Mouse (Mus musculus) mesoderm, embryonic 11.5 days (tissue): Measurements from ENCODE around the gene Etfdh.
A peak's percentile ranks its signal among the peaks of the same experiment; 100 is the strongest.

Experiments used
- DNase-seq: peaks from one replicate; pipeline ENCODE4 v3.0.0-alpha.2; 2012; ENCODE audit warnings: low read depth, low spot score

Etfdh gene

DNA sequence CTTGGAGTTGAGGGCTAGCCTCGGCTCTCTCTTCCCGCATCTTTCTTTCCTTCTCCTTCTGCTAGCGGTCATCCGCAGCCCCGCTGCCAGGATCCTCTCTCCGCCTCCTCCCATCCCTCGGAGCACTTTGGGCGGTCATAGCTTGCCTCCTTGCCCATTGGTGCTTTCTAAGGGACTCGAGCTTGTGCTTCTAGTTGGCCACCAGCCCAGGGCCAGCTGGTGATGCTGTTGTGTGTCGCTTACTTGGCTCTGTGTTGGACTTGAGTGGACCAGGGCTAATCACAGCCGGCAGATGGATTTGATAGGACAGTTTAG, at the start of gene Etfdh:
Gene Etfdh, minus strand, starts transcription at position 85 of the 315 bp plus-strand sequence.
- DNase-seq, result peak; percentile 73

- DNase-seq, result no peak
These were observed 47.1 kb upstream of the Etfdh start for GRCm38 (mm10) chr3:79676411-79676810.

GRCm38 (mm10) chr3:79674641-79675040, 45.3 kb upstream of the Etfdh start:
- DNase-seq, result no peak

- peak; percentile 71 for DNase-seq
These were observed 43.8 kb upstream of the Etfdh start for GRCm38 (mm10) chr3:79673082-79673481.

DNA sequence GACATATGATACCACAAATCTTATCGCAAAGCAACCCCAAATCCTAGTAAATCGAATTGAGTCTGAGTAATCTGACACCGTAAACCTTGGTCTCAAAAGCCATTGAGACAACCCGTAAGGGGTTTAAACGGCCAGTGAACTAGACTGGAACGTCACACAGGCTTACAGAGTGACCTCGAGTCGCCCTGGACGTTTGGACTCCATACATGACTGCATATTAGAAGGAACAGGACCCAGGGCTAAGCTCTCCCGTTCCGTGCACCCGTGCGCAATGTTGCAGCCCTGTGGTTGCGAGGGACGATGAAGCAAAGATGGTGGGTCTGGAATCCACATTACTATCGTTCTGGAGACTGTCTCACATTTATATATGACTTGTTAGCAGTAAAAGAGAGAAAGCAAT, 42.9 kb upstream of the Etfdh start:
- no peak for DNase-seq

GRCm38 (mm10) chr3:79670556-79670955, 41.3 kb upstream of the Etfdh start:
- DNase-seq, result no peak

GRCm38 (mm10) chr3:79664787-79665408, 35.6 kb upstream of the Etfdh start:
- peak; percentile 73 for DNase-seq

DNA sequence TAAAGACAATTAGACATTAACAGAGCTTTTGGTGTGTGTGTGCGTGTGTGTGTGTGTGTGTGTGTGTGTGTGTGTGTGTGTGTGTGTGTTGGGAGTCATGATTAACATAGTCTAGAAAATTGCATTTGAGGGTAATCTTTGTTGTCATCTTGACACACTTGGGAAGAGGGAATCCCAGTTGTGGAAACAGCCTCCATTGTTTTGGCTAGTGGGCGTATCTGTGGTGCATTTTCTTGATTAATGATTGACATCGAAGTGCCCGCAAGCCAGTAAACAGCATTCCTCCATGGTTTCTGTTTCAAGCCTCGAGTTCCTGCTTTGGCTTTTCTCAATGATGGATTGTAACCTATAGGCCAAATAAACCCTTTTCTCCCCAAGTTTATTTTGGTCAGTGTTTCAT, 27.4 kb upstream of the Etfdh start:
- DNase-seq, result no peak

DNA sequence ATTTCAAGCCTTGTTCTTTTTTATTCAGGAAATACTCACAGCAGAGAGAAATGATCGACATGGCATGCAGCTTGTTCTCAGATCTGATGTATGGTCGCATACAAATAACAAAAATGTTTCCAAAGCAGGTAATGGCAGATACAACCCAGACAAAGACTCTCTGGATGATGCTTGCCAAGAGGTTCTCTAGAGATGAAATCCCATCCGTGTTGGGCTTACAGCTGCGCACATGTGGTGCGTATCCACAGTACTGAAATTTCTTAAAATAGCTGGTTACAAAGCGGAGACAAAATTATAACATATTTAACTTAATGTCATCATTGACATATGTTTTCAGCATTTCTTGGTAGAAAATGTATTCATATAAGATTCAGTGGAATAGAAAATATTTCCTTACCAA, 22.8 kb upstream of the Etfdh start:
- DNase-seq, result no peak

- peak; percentile 100 for DNase-seq
These were observed 512 bp downstream of the Etfdh start, which contains the start of gene 4930579G24Rik for GRCm38 (mm10) chr3:79628561-79629415. Gene 4930579G24Rik, plus strand, starts transcription at chr3:79629079.

DNA sequence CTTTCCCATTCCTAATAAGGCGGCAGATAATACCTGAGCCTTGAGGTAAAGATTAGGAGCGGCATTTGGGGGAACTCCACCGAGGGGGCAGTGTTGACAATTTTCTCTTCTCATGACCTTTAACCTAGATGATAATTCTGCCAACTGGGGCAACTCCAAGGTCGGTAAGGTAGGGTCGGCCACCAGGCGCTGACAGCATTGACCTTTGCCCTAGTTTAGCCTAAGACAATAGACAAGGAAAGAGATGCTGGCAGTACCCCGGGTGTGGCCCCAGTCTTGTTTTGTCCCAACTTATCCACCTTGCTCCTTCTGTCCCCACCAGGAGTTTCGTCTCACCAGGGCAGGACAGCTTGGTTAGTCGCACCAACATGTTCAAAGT, 1.1 kb downstream of the Etfdh start:
- no peak for DNase-seq

- DNase-seq, result no peak
These were observed 1.7 kb downstream of the Etfdh start for GRCm38 (mm10) chr3:79627484-79628181.

DNA sequence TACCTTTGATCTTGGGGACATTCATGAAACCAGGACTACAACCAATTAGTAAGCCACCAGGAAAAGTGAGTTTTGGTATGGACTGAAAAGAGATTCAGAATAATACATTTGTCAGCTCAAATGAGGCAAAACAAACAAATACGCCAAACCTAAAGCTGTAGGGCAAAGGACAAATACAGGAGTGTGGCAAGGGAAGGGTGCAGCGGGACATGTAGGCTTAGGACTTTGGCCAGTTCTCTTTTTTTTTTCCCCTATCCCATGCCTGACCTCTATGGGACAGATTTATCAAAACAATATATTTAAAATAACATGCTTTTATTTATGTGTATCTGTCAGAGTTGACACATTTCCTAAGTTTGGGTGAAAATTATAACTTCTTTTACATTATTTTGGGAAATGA, 19.4 kb downstream of the Etfdh start:
- no peak for DNase-seq

GRCm38 (mm10) chr3:79595468-79595867, 33.8 kb downstream of the Etfdh start:
- DNase-seq, result no peak

- no peak for DNase-seq
These were observed 37.4 kb downstream of the Etfdh start for GRCm38 (mm10) chr3:79591793-79592471.

- DNase-seq, result peak; percentile 90
These were observed 38.2 kb downstream of the Etfdh start, which contains the start of gene Ppid for GRCm38 (mm10) chr3:79590863-79591792. Gene Ppid, plus strand, starts transcription at chr3:79591342.

DNA sequence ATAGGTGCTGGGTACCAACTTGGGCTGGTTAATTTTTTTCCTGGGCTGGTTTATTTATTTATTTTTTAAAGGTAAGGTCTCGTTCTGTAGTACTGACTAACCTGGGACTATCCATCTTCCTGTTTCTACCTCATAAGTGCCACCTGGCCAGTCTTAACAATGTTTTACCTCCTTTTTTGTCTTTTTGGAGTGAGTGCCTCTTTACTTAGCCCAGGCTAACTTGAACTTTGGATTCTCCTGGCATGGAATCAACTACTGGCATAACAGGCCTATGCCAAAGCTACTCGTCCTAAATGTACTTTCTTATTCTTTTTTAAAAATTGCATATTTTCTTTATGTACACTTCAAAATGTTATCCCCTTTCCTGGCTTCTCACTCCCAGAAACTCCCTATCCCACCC, 39.6 kb downstream of the Etfdh start:
- DNase-seq, result no peak

- DNase-seq, result peak; percentile 95
These were observed 42.5 kb downstream of the Etfdh start for GRCm38 (mm10) chr3:79586804-79587203.

DNA sequence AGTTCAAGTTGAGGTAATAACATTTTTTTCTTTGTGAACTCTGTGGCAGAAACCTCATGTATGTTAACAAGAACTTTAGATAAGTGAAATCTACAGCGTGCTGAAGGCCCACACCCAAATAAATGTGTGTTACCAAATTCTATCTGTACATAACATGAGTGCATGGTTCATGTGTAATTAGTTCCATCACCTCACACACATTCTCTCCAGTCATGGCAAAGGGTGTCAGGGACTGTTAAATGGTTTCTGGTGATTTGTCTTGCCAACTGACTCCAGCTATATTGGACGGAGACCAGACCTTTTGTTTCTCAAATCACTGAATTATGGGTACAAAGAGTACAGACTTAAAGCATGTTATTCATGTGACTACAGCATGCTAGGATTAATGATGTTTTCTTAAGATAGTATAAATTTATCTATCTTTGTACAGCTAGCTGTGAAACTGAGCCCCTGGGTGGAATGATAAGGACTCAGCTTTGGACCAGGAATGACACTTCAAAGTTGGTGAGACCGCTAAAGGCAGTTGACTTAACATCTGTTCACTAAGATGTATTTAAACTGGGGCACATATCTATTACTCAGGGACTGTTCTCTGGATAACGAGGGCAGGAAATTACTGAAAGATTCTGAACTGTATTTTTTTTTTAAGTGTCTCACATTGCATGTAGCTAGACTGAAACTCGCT, 49.3 kb downstream of the Etfdh start:
- no peak for DNase-seq

- no peak for DNase-seq
These were observed 51.1 kb downstream of the Etfdh start for GRCm38 (mm10) chr3:79578164-79578563.
